In genomic region chr13:54710866-54711265, GRCm38 (mm10) we compare ENCODE assay signal across 24 mouse cellular contexts. TPM values are rescaled to one million over a fixed set of nuclear protein-coding genes. Genes with fewer than 3 reads are reported as not detected.
"Had no signal": no experiment of that assay in that cellular context is flagged by ENCODE, and none has a peak within 500 bp of the region (broad histone marks: within the 10 kb centered on the region; RNA-seq: fewer than 3 reads in every experiment).

No protein-coding gene starts in this region.

- ATAC-seq: liver, postnatal 0 days; lung, postnatal 0 days; midbrain, embryonic 13.5 days; midbrain, embryonic 15.5 days had no signal

- H3K27ac ChIP-seq: lung, embryonic 15.5 days; macrophage; midbrain, embryonic 13.5 days; midbrain, embryonic 15.5 days; neural tube, embryonic 13.5 days; neural tube, embryonic 15.5 days; stomach, embryonic 15.5 days; stomach, postnatal 0 days had no signal

- H3K4me3 ChIP-seq: lung, embryonic 15.5 days; megakaryocyte, embryonic 14.5 days; midbrain, embryonic 13.5 days; midbrain, embryonic 15.5 days; myocyte; neural tube, embryonic 13.5 days; neural tube, embryonic 15.5 days; stomach, embryonic 15.5 days had no signal

- DNase-seq: liver, postnatal 0 days; lung, adult 2 months; lung, postnatal 14 days; lung, postnatal 36 days; retina, postnatal 1 day; right cerebral cortex, adult 18-20 months; right cerebral cortex, postnatal 25 days; right cerebral cortex, postnatal 4 days; thymus, adult 2 months; thymus, postnatal 25 days; thymus, postnatal 4 days had no signal

- H3K36me3 ChIP-seq: lung, embryonic 15.5 days; midbrain, embryonic 13.5 days; midbrain, embryonic 15.5 days; neural tube, embryonic 13.5 days; neural tube, embryonic 15.5 days; stomach, embryonic 15.5 days had no signal

- H3K9ac ChIP-seq: liver, postnatal 0 days; lung, embryonic 15.5 days; midbrain, embryonic 13.5 days; midbrain, embryonic 15.5 days; neural tube, embryonic 13.5 days; neural tube, embryonic 15.5 days; stomach, embryonic 15.5 days had no signal

- H3K9me3 ChIP-seq: lung, embryonic 15.5 days; midbrain, embryonic 13.5 days; midbrain, embryonic 15.5 days; neural tube, embryonic 13.5 days; neural tube, embryonic 15.5 days; stomach, embryonic 15.5 days had no signal

- H3K27me3 ChIP-seq: lung, embryonic 15.5 days; midbrain, embryonic 13.5 days; midbrain, embryonic 15.5 days; stomach, embryonic 15.5 days had no signal

- H3K4me1 ChIP-seq: lung, embryonic 15.5 days; megakaryocyte, embryonic 14.5 days; midbrain, embryonic 13.5 days; midbrain, embryonic 15.5 days; neural tube, embryonic 13.5 days; neural tube, embryonic 15.5 days; stomach, embryonic 15.5 days had no signal

- H3K4me2 ChIP-seq: lung, embryonic 15.5 days; midbrain, embryonic 11.5 days; midbrain, embryonic 13.5 days; midbrain, embryonic 15.5 days; neural tube, embryonic 13.5 days; neural tube, embryonic 15.5 days; stomach, embryonic 15.5 days had no signal

RNA-seq across cellular contexts. Expression of gene Cdhr2, which starts 9.6 kb away (rescaled TPM):
- total RNA-seq: megakaryocyte progenitor cell, adult 5-6 weeks had no signal
- polyA plus RNA-seq: lung, postnatal 0 days; macrophage; midbrain, embryonic 11.5 days; myocyte had no signal

RNA-seq across cellular contexts. Expression of gene Gprin1, which starts 38.8 kb away (rescaled TPM):
- total RNA-seq: megakaryocyte progenitor cell, adult 5-6 weeks had no signal
- polyA plus RNA-seq: liver, postnatal 0 days; lung, postnatal 0 days; macrophage had no signal

RNA-seq across cellular contexts. Expression of gene Sncb, which starts 55.5 kb away (rescaled TPM):
- total RNA-seq: megakaryocyte progenitor cell, adult 5-6 weeks had no signal
- polyA plus RNA-seq: liver, postnatal 0 days; lung, adult 2 months; lung, postnatal 0 days; macrophage; myocyte had no signal
